Mouse (Mus musculus): ENCODE measurements around the gene Fnip2.

GRCm38 (mm10) chr3:79493064-79493463 is 74.5 kb downstream of the Fnip2 start:
- TF ChIP-seq CTCF (IDR thresholded peaks at IDR 0.05; ENCODE audit: low read depth, low read length): no peak
- no peak for TF ChIP-seq POLR2A (IDR thresholded peaks at IDR 0.05; ENCODE audit: insufficient read depth, low read length)
